Mouse (Mus musculus): ENCODE measurements at regions not wholly inside any gene's neighbourhood (a gene's known extent, or its start where the extent isn't known, plus 50 kb on each side); places are given as distances from the start of the nearest gene placed in this dataset.
"Not testable (repeated sequence)": the region's sequence is repeated elsewhere in the genome, so short reads cannot be mapped to it uniquely, and the experiment has no call there.

DNA sequence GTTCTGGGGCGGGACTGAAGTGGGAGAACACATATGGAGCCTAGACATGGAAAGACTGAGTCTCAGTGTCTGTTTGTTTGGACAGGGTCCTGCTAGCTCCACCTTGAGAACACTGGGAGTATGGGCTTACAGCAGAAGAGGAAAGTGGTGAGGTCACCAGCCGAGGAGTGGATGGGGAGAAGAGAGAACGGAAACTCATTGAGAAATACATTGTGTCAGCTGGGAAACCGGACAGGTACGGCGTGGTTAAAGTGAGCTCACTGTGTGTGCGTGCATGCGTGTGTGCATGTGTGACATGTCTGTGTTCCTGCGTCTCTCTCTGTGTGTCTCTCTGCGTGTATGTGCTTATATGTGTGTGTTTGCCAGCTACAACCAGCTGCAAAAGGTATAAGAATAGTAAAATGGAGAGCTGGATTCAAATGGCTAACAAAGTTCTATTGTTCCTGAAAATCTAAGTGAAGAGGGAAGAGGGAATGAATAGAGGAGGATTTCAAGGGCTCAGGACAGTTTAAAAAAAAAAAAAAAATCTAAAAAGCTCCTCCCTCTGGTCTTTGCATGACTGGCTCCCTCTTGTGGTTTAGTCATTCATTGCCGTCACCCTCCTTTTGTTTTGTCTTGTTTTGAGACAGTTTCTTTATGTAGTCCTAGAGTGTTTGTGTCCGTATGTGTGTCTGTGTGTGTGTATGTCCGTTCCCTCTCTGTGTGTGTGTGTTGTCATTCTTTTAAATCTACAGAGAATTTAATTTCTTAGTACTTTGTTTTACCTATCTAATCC is 52.0 kb upstream of the Ak4 start:
- peak; percentile 75 for DNase-seq

GRCm38 (mm10) chr4:101365299-101365698 is 53.8 kb upstream of the Ak4 start:
- no peak for DNase-seq

DNA sequence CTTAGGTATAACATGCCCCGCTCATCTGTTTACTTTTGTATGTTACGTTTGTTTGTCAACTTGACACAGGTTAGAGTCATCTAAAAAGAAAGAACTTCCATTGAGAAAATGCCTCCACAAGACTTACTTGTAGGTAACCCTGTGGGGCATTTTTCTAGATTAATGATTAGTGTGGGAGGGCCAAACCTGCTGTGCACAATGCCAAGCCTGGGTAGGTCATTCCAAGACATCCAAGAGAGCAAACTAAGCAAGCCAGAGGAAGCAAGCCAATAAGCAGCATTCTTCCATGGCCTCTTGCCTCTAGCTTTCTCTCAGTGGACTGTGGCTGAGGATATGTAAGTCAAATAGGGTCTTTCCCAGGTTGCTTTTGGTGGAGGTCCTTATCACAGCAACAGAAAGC is 54.4 kb upstream of the Ak4 start:
- DNase-seq: peak; percentile 49

DNA sequence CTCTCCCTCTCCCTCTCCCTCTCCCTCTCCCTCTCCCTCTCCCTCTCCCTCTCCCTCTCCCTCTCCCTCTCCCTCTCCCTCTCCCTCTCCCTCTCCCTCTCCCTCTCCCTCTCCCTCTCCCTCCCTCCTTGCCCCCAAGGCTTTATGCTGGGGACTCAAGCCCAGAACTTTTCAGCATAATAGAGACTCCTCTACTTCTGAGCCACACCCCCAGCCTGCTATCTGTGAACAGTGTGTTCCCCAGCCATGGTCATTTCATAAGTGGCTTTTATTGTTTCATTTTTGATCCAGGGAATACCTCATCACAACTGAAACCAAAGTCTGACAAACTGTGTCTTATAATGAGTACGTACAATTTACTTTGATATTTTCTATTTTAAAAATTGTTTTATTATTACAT is 55.8 kb upstream of the Ak4 start:
- not testable (repeated sequence) for DNase-seq

GRCm38 (mm10) chr4:101361779-101362178 is 57.3 kb upstream of the Ak4 start:
- no peak for DNase-seq

- DNase-seq: peak; percentile 24
Observed at GRCm38 (mm10) chr4:101360296-101360695, 58.8 kb upstream of the Ak4 start.

- DNase-seq: no peak
Observed at GRCm38 (mm10) chr4:101359119-101359518, 60.0 kb upstream of the Ak4 start.

GRCm38 (mm10) chr4:101358525-101358924 is 60.6 kb upstream of the Ak4 start:
- DNase-seq: no peak

DNA sequence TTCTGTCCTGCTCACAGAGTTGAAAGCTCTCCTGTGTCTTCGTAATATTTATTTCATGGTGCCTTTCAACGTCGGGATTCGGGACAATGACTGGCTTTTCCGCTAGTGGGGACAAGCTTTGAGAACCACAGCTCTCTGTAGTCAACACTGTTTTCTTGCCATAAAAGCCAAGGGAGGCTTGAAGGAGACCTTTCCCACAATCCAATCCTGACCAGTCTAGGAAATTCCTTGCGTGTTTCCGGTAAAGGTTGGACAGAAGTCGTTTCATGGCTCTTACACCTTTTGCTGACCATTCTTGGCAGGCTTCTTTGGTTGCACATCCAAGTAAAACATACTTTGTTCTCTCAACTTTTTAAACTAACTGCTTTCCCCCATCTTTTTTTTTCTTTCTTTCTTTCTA is 61.2 kb upstream of the Ak4 start:
- no peak for DNase-seq

DNA sequence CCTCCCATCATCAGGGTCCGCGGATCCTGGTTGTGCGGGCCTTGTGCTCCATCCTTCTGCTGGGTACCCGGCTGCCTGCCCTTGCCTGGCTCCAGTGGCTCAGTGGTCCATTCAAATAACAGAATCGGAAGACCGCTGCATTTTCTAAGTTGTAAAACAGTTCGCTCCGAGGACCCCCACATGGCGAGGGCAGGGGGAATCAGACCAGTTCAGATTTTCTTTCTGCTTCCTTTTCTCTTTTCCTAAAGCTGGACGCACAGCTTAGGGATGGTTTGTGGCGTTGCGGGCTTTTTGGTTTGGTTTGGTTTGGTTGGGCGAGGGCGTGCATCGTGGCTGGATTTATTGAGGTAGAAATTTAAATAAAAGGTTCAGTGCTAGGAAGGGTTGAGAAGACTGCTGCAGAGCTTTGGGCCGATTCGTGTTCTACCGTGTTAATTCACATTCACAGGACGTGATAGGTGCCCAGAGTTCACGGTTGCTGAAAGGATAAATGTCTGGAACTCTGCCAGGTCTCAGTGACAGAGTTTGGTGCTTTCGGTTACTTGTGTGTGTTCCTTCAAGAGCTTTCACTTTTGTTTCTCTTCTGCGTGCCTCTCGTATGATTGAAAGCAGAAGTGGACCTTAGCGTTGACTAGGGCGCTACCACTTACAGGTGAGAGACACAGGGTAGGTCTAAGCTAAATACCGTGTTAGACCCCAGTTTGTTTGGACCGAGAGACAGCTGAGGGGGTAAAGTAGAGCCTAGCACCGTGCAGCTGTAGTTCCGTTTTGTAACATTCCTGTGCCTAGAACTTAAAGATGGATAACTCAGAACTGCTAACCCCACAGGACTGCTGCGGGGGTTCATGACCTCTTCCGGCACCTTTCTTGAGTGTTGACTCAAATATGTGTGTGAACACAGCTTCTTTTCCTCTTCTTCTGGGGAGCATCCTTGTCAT is 61.9 kb upstream of the Ak4 start:
- peak; percentile 55 for DNase-seq

- peak; percentile 91 for DNase-seq
Observed at GRCm38 (mm10) chr4:101356093-101356953, 62.8 kb upstream of the Ak4 start.

- DNase-seq: peak; percentile 66
Observed at GRCm38 (mm10) chr4:101355431-101356092, 63.5 kb upstream of the Ak4 start.

DNA sequence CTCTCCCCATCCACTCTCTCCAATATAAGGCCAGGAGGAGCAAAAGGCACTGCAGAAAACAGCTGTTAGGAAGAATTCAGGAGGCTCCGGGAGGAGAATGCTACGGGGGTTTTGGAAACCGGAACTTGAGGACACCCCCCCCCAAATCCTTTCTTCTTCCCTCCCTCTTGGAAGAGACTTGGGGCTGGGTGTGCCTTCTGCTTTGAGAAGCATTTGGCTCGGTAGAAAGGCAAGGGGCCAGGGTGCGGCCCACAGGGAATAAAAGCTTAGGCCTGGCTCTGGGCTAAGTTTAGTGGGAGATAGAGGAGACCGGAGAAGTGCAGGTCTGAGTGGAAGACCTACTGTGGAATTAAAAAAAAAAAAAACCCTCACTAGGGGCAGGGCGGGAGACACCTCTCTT is 64.1 kb upstream of the Ak4 start:
- DNase-seq: peak; percentile 70

GRCm38 (mm10) chr4:101354086-101354855 is 64.8 kb upstream of the Ak4 start:
- no peak for DNase-seq

DNA sequence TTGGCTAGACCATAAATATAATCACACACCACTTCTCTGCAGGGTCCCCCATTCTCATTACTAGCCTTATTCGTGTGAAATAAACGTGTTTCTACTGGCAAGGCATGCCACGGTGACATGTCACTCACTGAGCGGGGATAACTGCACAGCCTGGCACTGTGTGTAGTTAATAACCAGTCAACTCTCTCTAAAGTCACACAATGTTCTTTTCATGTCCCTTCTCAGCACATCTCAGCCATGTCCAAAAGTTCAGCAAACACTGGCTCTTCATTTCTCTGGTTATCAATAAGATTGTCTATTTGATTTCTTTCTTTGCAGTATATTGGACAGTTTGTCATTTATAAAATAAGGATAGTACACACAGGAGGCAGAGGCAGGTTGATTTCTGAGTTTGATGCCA is 66.9 kb upstream of the Ak4 start:
- no peak for DNase-seq

DNA sequence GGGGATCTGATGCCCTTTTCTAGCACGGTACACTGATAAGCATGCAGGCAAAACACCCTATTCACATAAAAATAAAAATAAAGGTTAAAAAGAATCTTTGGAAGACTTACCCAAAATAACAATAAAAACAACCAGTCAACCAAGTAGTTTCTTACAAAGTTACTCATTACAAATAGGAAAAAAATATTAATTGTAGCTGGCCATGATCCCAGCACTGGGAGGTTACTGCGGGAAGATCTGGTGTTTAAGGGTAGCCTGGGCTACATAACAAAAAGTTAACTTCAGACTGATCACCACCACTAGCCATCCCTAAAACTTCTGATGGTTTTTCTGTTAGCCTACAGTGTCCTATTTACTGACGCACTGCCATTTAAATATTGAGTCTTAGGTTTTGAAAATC is 67.4 kb upstream of the Ak4 start:
- no peak for DNase-seq

GRCm38 (mm10) chr4:101350656-101351055 is 68.4 kb upstream of the Ak4 start:
- DNase-seq: no peak

- no peak for DNase-seq
Observed at GRCm38 (mm10) chr4:101350222-101350621, 68.9 kb upstream of the Ak4 start.

GRCm38 (mm10) chr4:101349413-101349812 is 69.7 kb upstream of the Ak4 start:
- peak; percentile 62 for DNase-seq

DNA sequence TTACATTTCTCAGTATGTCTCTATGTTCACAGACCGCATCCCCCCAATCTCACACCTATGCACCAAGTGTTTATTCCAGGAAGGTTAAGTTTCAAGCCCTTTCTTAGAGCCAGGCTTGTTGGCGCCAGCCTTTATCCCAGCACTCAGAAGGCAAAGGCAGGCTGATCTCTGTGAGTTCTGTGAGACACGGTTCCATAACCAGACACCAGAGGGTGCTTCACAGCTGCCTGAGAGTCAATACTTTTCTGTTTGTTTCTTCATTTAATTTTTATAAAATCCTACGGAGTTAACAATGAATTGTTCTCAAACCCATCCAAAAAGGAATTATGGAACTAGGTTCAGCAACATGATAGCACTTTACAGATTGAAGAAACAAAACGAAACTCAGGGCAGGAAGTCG is 71.8 kb upstream of the Ak4 start:
- no peak for DNase-seq

- DNase-seq: no peak
Observed at GRCm38 (mm10) chr4:101342071-101342762, 76.9 kb upstream of the Ak4 start.

Measured in kidney, postnatal 10 days (tissue).